Mouse (Mus musculus) heart, postnatal 0 days (tissue): ENCODE results near the gene Barx2. TPM values are rescaled to one million over a fixed set of nuclear protein-coding genes. Genes with fewer than 3 reads are reported as not detected.

Source experiments
- ATAC-seq: fragments of 200-750 bp; cut with Nextera tagmentation; 2 replicates; pipeline ENCODE4 v1.8.0; 2017; ENCODE audit warnings: low read depth, moderate number of reproducible peaks, moderate library complexity; ENCODE audit not compliant: insufficient read depth
- DNase-seq: peaks from one replicate; pipeline ENCODE4 v3.0.0-alpha.2; 2016; ENCODE audit warnings: low spot score
- H3K27ac ChIP-seq: fragments of 300-500 bp; sonication (generic); 2 replicates; pipeline ENCODE4 v1.5.1; 2014; ENCODE audit warnings: low read depth, mild to moderate bottlenecking
- H3K27me3 ChIP-seq: fragments of 300-500 bp; sonication (generic); 2 replicates; pipeline ENCODE4 v1.6.1; 2014; ENCODE audit warnings: low read length, mixed read lengths; ENCODE audit not compliant: control insufficient read depth, insufficient read depth
- H3K36me3 ChIP-seq: fragments of 300-500 bp; sonication (generic); replicated peaks from 2 replicates; pipeline ENCODE4 v1.6.1; 2014; ENCODE audit warnings: low read length, mixed read lengths; ENCODE audit not compliant: control insufficient read depth, insufficient read depth
- H3K4me1 ChIP-seq: fragments of 300-500 bp; sonication (generic); 2 replicates; pipeline ENCODE4 v1.6.1; 2014; ENCODE audit warnings: antibody characterized with exemption; ENCODE audit not compliant: control insufficient read depth, insufficient read depth
- H3K4me2 ChIP-seq: fragments of 300-500 bp; sonication (generic); 2 replicates; pipeline ENCODE4 v1.6.1; 2014; ENCODE audit warnings: low read depth, mild to moderate bottlenecking, low read length, moderate library complexity
- H3K4me3 ChIP-seq: fragments of 300-500 bp; sonication (generic); 2 replicates; pipeline ENCODE4 v1.5.1; 2014; ENCODE audit warnings: low read depth, low read length
- H3K9ac ChIP-seq: fragments of 300-500 bp; sonication (generic); replicated peaks from 2 replicates; pipeline ENCODE4 v1.6.1; 2014; ENCODE audit warnings: low read depth, low read length, mixed read lengths
- H3K9me3 ChIP-seq: fragments of 300-500 bp; sonication (generic); replicated peaks from 2 replicates; pipeline ENCODE4 v1.6.1; 2016; ENCODE audit warnings: low read length; ENCODE audit not compliant: control insufficient read depth
- CTCF ChIP-seq: IDR thresholded peaks from 2 replicates; pipeline ENCODE4 v1.5.1; 2016; ENCODE audit warnings: antibody characterized with exemption, control low read depth, low read depth
- EP300 ChIP-seq: IDR thresholded peaks from 2 replicates; pipeline ENCODE4 v1.6.1; 2016; ENCODE audit warnings: antibody characterized with exemption, low read depth
- WGBS: fragments of 180-500 bp; shearing (Covaris S2); extraction: QIAGEN DNeasy Blood & Tissue Kit; methylation state at CpG from one replicate; pipeline ENCODE4 v1.1.7; 2014; 5-methylcytosine and 5-hydroxymethylcytosine counted together
- polyA plus RNA-seq: library from polyadenylated mRNA; unstranded; fragments of >200 nt; fragmentation: Nextera tagmentation; extraction: Ambion mirVana; gene quantifications from 2 replicates; pipeline ENCODE4 v1.2.1, GENCODE M21; 2015
- total RNA-seq: library from RNA; depleted of rRNA; stranded (reverse); fragments of >200 nt; gene quantifications from 2 replicates; pipeline ENCODE4 v1.2.3, GENCODE M21; 2014; ENCODE audit warnings: low replicate concordance

The Barx2 gene
- total and polyA plus RNA-seq, 2 experiments from 2014 or later: not detected

DNA sequence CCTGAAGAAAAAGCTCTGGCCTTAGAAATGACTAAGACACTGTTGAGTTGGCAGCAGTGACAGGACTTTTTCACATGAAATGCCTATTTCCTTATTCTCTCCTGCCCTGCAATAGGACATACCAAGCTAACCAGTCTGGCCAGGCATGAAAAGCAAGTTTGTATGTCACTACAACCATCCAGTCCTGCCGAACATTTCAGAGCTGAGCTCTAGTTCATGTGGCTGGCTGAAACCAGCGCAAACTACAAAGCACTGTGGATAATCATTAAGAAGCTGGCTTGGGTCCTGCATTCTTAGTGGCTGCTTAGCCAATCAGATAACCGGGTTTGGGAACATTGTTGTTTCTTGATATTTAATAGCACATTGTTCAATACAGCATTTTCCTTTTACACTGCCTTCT, 13.5 kb upstream of the Barx2 start:
- no peaks in the 10 kb centered on the region for H3K9me3 ChIP-seq
- no peaks in the 10 kb centered on the region for H3K27me3 ChIP-seq
- no peak overlapping the region for H3K4me3 ChIP-seq
- no peak overlapping the region for H3K4me2 ChIP-seq
- no peaks in the 10 kb centered on the region for H3K36me3 ChIP-seq
- TF ChIP-seq EP300: no peak
- no peak for TF ChIP-seq CTCF
- no peak overlapping the region for H3K27ac ChIP-seq
- 69% methylated on average over 3 of the region's 3 CpGs for WGBS
- DNase-seq (no peak), ATAC-seq (no peak)
- no peak overlapping the region for H3K9ac ChIP-seq
- H3K4me1 ChIP-seq: no peaks in the 10 kb centered on the region

DNA sequence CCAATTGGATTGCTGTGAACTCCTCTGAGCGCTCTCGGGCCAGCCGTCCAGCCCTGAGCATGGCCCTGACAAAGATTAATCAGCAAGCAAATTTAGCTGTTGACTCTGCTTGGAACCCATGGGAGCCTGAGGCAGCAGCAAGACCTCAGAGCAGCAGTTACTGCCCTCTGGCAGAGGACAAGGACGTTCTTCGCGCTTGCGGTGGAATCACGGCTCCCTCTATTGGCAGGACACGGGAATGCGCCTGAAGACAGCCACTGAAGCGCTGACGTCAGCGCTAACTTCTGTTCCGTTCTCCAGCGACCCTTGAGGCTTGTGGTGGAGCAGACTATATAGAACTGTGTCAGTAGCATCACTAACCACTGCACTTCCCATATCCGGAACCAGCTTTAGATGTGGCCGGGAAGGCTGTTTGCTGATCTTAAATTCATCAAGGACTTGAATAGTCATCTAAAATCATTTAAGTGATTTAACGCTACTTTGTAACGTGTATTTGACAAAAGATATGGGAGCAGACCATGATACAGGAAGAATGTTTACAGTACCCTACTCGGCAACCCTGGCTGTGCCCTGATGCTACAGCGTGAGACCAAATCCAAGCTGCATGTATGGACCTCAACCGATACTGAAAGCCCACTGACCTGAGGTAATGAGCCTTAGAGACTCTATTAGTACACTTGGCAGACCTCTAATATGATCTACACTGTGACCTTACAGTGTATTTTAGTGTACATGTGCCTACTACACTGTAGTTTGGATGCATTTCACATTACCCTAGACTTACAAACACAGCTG, 12.8 kb upstream of the Barx2 start:
- Histone ChIP-seq H3K4me3 (no peak overlapping the region), H3K9me3 (no peaks in the 10 kb centered on the region), H3K27ac (0 out of 2 replicates have a peak overlapping the region, but pooled peaks have one; percentile 59), H3K36me3 (no peaks in the 10 kb centered on the region), H3K9ac (no peak overlapping the region), H3K4me1 (no peaks in the 10 kb centered on the region), H3K27me3 (0 out of 2 replicates have a peak, but pooled peaks cover 4% of the 10 kb centered on the region), H3K4me2 (peak overlapping the region; percentile 32; the same call in 1 of the 2 replicates)
- 14% methylated on average over 22 of the region's 22 CpGs for WGBS
- ATAC-seq (peak; percentile 90), DNase-seq (peak; percentile 87)
- TF ChIP-seq CTCF: peak; percentile 100
- no peak for TF ChIP-seq EP300

DNA sequence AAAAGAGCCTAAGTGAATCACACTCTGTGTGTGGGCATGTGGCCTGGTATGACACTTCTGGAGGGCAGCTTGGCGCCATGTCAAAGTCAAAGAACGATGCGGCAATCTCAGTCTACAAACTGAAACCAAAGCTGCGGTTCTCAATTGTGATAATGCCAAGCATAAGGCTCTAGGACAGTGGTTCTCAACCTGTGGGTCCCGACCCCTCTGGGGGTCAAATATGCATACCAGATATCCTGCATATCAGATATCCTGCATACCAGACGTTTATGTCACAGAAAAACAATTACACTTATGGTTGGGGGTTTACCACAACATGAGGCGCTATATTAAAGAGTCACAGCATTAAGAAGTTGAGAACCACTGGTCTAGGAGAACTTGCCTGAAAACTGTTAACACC, 10.3 kb upstream of the Barx2 start:
- ATAC-seq: no peak
- H3K9ac ChIP-seq: no peak overlapping the region
- H3K9me3 ChIP-seq: no peaks in the 10 kb centered on the region
- H3K4me2 ChIP-seq: no peak overlapping the region
- H3K36me3 ChIP-seq: no peaks in the 10 kb centered on the region
- TF ChIP-seq CTCF (no peak), EP300 (no peak)
- H3K27ac ChIP-seq: no peak overlapping the region
- H3K4me1 ChIP-seq: no peaks in the 10 kb centered on the region
- no peak overlapping the region for H3K4me3 ChIP-seq
- DNase-seq: no peak
- H3K27me3 ChIP-seq: peaks cover 28% of the 10 kb centered on the region
- 69% methylated on average over 7 of the region's 7 CpGs for WGBS

DNA sequence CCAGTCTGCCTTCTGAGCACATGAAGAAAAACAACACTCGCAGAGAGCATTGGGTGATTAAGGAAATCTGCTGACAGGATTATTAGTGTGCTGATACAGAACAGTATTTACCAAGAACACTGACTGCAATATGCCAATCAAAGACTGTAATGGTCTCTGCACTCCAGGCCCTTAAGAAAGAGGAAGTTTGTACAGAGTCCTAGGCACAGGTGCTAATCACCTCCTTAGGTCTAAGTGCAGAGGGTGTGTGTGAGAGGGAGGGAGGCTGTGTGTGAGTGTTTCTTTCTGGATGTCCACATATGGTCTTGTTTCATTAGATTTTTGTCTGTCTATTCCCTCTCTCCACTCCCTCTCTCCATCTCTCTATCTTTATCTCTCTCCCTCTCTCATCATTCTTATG, 6.5 kb upstream of the Barx2 start:
- H3K4me1 ChIP-seq: peaks cover 2% of the 10 kb centered on the region; the same call in 1 of the 2 replicates
- 5% methylated on average over 1 of the region's 1 CpGs for WGBS
- ATAC-seq (no peak), DNase-seq (no peak)
- no peak overlapping the region for H3K27ac ChIP-seq
- no peak overlapping the region for H3K9ac ChIP-seq
- no peaks in the 10 kb centered on the region for H3K36me3 ChIP-seq
- TF ChIP-seq EP300 (no peak), CTCF (no peak)
- H3K4me3 ChIP-seq: no peak overlapping the region
- peaks cover 62% of the 10 kb centered on the region for H3K27me3 ChIP-seq
- no peak overlapping the region for H3K4me2 ChIP-seq
- H3K9me3 ChIP-seq: no peaks in the 10 kb centered on the region

DNA sequence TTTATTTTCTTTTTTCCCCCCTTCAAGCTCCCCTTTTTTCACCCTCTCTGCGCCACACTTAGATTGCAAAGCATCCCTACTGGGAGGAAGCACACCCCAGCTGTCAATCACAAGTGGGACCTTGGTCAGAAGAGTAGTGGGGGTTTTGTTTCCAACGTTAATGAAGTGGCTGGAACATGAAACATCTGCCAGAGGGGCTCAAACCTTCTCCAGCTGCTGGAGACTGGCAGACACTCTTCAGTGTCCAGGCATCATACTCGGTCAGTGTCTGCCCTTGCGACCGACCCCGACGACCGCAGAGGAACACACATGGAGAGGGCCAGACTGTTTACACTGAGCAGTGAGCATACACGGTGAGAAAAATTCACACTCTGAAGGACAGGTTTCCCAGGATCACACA, 3.2 kb upstream of the Barx2 start:
- WGBS: 14% methylated on average over 9 of the region's 9 CpGs
- no peak for ATAC-seq
- no peak overlapping the region for H3K4me2 ChIP-seq
- H3K9ac ChIP-seq: no peak overlapping the region
- H3K27ac ChIP-seq: no peak overlapping the region
- no peaks in the 10 kb centered on the region for H3K9me3 ChIP-seq
- no peaks in the 10 kb centered on the region for H3K36me3 ChIP-seq
- peaks cover 95% of the 10 kb centered on the region for H3K27me3 ChIP-seq
- no peak for DNase-seq
- H3K4me1 ChIP-seq: peaks cover 9% of the 10 kb centered on the region; the same call in 1 of the 2 replicates
- no peak for TF ChIP-seq EP300
- no peak for TF ChIP-seq CTCF
- H3K4me3 ChIP-seq: no peak overlapping the region
